Mouse (Mus musculus): ENCODE measurements at regions not wholly inside any gene's neighbourhood (a gene's known extent, or its start where the extent isn't known, plus 50 kb on each side); places are given as distances from the start of the nearest gene placed in this dataset.

DNA sequence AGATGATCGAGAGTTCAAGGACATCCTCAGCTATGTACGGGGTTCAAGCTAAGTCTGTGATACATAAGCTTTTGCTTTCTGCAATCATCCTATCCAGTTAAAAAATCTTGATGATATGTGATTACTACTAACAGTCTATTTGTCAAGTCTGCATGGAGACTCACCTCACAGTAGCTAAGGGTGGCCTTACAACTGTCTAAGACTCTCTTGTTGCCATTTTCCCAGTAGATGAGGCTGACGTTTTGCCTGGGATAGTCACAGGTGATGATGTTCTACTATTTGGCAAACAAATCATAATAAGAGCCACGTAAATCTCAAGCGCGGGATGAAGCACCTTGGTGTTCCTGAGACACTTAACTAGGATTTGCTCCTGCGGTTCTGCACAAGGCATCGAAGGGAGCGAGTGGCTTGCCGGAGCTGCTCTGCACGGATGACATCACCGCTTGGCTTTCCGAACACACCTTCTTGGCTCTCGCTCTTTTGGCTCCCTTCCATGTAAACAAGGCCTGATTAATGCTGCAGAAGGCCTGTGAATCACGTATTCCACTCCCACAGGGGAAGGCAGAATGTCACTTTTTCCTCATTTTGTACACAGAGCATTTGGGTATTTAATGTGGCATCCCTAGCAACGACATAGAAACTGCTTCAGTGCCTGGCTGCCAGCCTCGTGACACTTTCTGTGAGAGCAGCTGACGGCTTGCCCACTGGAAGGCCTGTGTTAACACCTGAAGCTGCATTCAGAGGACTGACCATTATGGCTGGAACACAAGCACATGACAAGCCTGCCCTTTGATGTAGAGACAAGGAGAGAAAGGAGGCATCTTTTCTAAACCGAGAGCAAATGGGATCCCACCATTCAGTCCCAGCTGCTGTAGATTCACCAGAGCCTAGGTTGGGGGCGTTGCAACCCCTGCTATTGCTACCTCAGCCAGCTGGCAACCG, 260.5 kb upstream of the 4930412O13Rik start:
- H3K27ac ChIP-seq (ENCODE audit: low read depth, low read length): no peak overlapping the region

GRCm38 (mm10) chr2:9623702-9624101, 257.4 kb upstream of the 4930412O13Rik start:
- Histone ChIP-seq H3K9ac (ENCODE audit: low read length) (no peak overlapping the region), H3K27me3 (ENCODE audit: control insufficient read depth, insufficient read depth, low read length) (no peaks in the 10 kb centered on the region), H3K4me1 (replicated peaks; ENCODE audit: control insufficient read depth, insufficient read depth, low read length) (no peaks in the 10 kb centered on the region), H3K4me3 (ENCODE audit: low read depth, low read length) (no peak overlapping the region), H3K4me2 (ENCODE audit: low read depth, low read length, severe bottlenecking) (no peak overlapping the region), H3K9me3 (ENCODE audit: control insufficient read depth, low read length) (no peaks in the 10 kb centered on the region), H3K36me3 (ENCODE audit: control insufficient read depth, insufficient read depth, low read length) (no peaks in the 10 kb centered on the region), H3K27ac (ENCODE audit: low read depth, low read length) (no peak overlapping the region)
- ATAC-seq (replicated peaks; ENCODE audit: low FRiP score) (no peak), DNase-seq (ENCODE audit: low spot score) (no peak)
- 87% methylated on average over 2 of the region's 2 CpGs for WGBS

More for the DNA sequence above, 260.5 kb upstream of the 4930412O13Rik start:
- Histone ChIP-seq H3K36me3 (ENCODE audit: control insufficient read depth, insufficient read depth, low read length) (no peaks in the 10 kb centered on the region), H3K9me3 (ENCODE audit: control insufficient read depth, low read length) (no peaks in the 10 kb centered on the region), H3K27me3 (ENCODE audit: control insufficient read depth, insufficient read depth, low read length) (no peaks in the 10 kb centered on the region), H3K9ac (ENCODE audit: low read length) (no peak overlapping the region), H3K4me1 (replicated peaks; ENCODE audit: control insufficient read depth, insufficient read depth, low read length) (no peaks in the 10 kb centered on the region), H3K4me2 (ENCODE audit: low read depth, low read length, severe bottlenecking) (no peak overlapping the region), H3K4me3 (ENCODE audit: low read depth, low read length) (no peak overlapping the region)
- DNase-seq (ENCODE audit: low spot score): no peak
- 85% methylated on average over 21 of the region's 21 CpGs for WGBS
- ATAC-seq (replicated peaks; ENCODE audit: low FRiP score): no peak

GRCm38 (mm10) chr2:9628026-9628425, 253.0 kb upstream of the 4930412O13Rik start:
- WGBS: 92% methylated on average over 3 of the region's 3 CpGs
- no peaks in the 10 kb centered on the region for H3K9me3 ChIP-seq (ENCODE audit: control insufficient read depth, low read length)
- ATAC-seq (replicated peaks; ENCODE audit: low FRiP score) (no peak), DNase-seq (ENCODE audit: low spot score) (no peak)
- H3K36me3 ChIP-seq (ENCODE audit: control insufficient read depth, insufficient read depth, low read length): no peaks in the 10 kb centered on the region
- no peak overlapping the region for H3K4me2 ChIP-seq (ENCODE audit: low read depth, low read length, severe bottlenecking)
- H3K4me3 ChIP-seq (ENCODE audit: low read depth, low read length): no peak overlapping the region
- peaks cover 2% of the 10 kb centered on the region for H3K4me1 ChIP-seq (replicated peaks; ENCODE audit: control insufficient read depth, insufficient read depth, low read length)
- H3K9ac ChIP-seq (ENCODE audit: low read length): no peak overlapping the region
- no peak overlapping the region for H3K27ac ChIP-seq (ENCODE audit: low read depth, low read length)
- H3K27me3 ChIP-seq (ENCODE audit: control insufficient read depth, insufficient read depth, low read length): no peaks in the 10 kb centered on the region

- peak; percentile 47; the same call in 1 of the 2 replicates for ATAC-seq (replicated peaks; ENCODE audit: low FRiP score)
- Histone ChIP-seq H3K36me3 (ENCODE audit: control insufficient read depth, insufficient read depth, low read length) (no peaks in the 10 kb centered on the region), H3K9me3 (ENCODE audit: control insufficient read depth, low read length) (no peaks in the 10 kb centered on the region), H3K27me3 (ENCODE audit: control insufficient read depth, insufficient read depth, low read length) (no peaks in the 10 kb centered on the region), H3K4me3 (ENCODE audit: low read depth, low read length) (peak overlapping the region; percentile 7; the same call in 1 of the 2 replicates), H3K4me1 (replicated peaks; ENCODE audit: control insufficient read depth, insufficient read depth, low read length) (peaks cover 4% of the 10 kb centered on the region), H3K27ac (ENCODE audit: low read depth, low read length) (no peak overlapping the region), H3K9ac (ENCODE audit: low read length) (no peak overlapping the region), H3K4me2 (ENCODE audit: low read depth, low read length, severe bottlenecking) (peak overlapping the region; percentile 38)
- 12% methylated on average over 15 of the region's 15 CpGs for WGBS
- no peak for DNase-seq (ENCODE audit: low spot score)
Measured at GRCm38 (mm10) chr2:9632719-9633446, 248.2 kb upstream of the 4930412O13Rik start.

DNA sequence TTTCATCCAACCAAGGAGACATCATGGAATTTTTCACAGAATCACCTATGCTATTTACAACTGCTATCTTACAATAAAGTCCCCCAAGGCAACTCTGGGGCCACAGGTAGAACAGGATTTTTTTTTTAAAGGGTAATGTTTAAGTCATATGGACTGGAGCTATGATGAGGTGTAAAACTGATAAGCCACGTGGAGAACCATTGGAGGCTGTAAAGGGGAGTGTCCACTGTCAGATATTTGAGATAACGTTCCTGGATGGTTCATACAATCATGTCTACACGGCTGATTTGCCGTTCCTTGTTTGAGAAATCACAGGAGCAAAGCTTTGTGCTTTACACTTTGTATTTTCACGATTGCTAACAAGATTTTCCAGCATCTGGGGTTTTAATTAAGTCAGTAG, 241.8 kb upstream of the 4930412O13Rik start:
- DNase-seq (ENCODE audit: low spot score): no peak
- ATAC-seq (replicated peaks; ENCODE audit: low FRiP score): no peak

GRCm38 (mm10) chr2:9641629-9642028, 239.4 kb upstream of the 4930412O13Rik start:
- Histone ChIP-seq H3K27me3 (ENCODE audit: control insufficient read depth, insufficient read depth, low read length) (no peaks in the 10 kb centered on the region), H3K4me2 (ENCODE audit: low read depth, low read length, severe bottlenecking) (no peak overlapping the region), H3K9me3 (ENCODE audit: control insufficient read depth, low read length) (no peaks in the 10 kb centered on the region), H3K4me1 (replicated peaks; ENCODE audit: control insufficient read depth, insufficient read depth, low read length) (no peaks in the 10 kb centered on the region), H3K9ac (ENCODE audit: low read length) (no peak overlapping the region), H3K36me3 (ENCODE audit: control insufficient read depth, insufficient read depth, low read length) (no peaks in the 10 kb centered on the region), H3K4me3 (ENCODE audit: low read depth, low read length) (no peak overlapping the region), H3K27ac (ENCODE audit: low read depth, low read length) (no peak overlapping the region)
- ATAC-seq (replicated peaks; ENCODE audit: low FRiP score) (no peak), DNase-seq (ENCODE audit: low spot score) (no peak)
- 65% methylated on average over 7 of the region's 7 CpGs for WGBS

More for the DNA sequence above, 241.8 kb upstream of the 4930412O13Rik start:
- Histone ChIP-seq H3K4me2 (ENCODE audit: low read depth, low read length, severe bottlenecking) (no peak overlapping the region), H3K36me3 (ENCODE audit: control insufficient read depth, insufficient read depth, low read length) (no peaks in the 10 kb centered on the region), H3K4me3 (ENCODE audit: low read depth, low read length) (no peak overlapping the region), H3K4me1 (replicated peaks; ENCODE audit: control insufficient read depth, insufficient read depth, low read length) (no peaks in the 10 kb centered on the region), H3K9ac (ENCODE audit: low read length) (no peak overlapping the region), H3K9me3 (ENCODE audit: control insufficient read depth, low read length) (no peaks in the 10 kb centered on the region), H3K27ac (ENCODE audit: low read depth, low read length) (no peak overlapping the region), H3K27me3 (ENCODE audit: control insufficient read depth, insufficient read depth, low read length) (no peaks in the 10 kb centered on the region)
- WGBS: 32% methylated on average over 5 of the region's 5 CpGs

DNA sequence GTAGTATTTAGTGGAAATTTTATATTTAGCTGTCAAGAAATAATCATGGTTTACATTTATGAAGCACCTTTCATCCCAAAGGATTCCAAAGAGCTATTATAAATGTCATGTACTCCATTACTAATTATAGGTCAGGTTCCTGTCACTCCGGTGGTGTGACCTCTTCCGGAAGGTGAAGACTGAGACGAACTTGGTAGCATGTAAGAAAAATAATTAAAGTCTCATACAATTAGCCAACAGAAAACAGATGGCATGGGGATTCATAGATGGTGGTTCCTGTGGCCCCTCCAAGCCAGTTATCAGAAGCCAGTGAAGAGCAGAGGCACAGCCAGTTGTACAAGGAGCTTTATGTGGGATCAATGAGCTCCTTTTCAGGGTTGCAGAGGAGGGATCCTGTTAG, 238.6 kb upstream of the 4930412O13Rik start:
- Histone ChIP-seq H3K4me1 (replicated peaks; ENCODE audit: control insufficient read depth, insufficient read depth, low read length) (0 out of 2 replicates have a peak, but pooled peaks cover 1% of the 10 kb centered on the region), H3K9me3 (ENCODE audit: control insufficient read depth, low read length) (no peaks in the 10 kb centered on the region), H3K4me2 (ENCODE audit: low read depth, low read length, severe bottlenecking) (no peak overlapping the region), H3K27me3 (ENCODE audit: control insufficient read depth, insufficient read depth, low read length) (no peaks in the 10 kb centered on the region), H3K36me3 (ENCODE audit: control insufficient read depth, insufficient read depth, low read length) (no peaks in the 10 kb centered on the region), H3K4me3 (ENCODE audit: low read depth, low read length) (no peak overlapping the region), H3K27ac (ENCODE audit: low read depth, low read length) (no peak overlapping the region), H3K9ac (ENCODE audit: low read length) (no peak overlapping the region)
- ATAC-seq (replicated peaks; ENCODE audit: low FRiP score) (no peak), DNase-seq (ENCODE audit: low spot score) (no peak)
- WGBS: 75% methylated on average over 3 of the region's 3 CpGs

- H3K9me3 ChIP-seq (ENCODE audit: control insufficient read depth, low read length): no peaks in the 10 kb centered on the region
- 0 out of 2 replicates have a peak, but pooled peaks cover 1% of the 10 kb centered on the region for H3K4me1 ChIP-seq (replicated peaks; ENCODE audit: control insufficient read depth, insufficient read depth, low read length)
- no peak overlapping the region for H3K27ac ChIP-seq (ENCODE audit: low read depth, low read length)
- ATAC-seq (replicated peaks; ENCODE audit: low FRiP score): no peak
- 56% methylated on average over 3 of the region's 3 CpGs for WGBS
- no peak overlapping the region for H3K9ac ChIP-seq (ENCODE audit: low read length)
- no peak for DNase-seq (ENCODE audit: low spot score)
- no peaks in the 10 kb centered on the region for H3K27me3 ChIP-seq (ENCODE audit: control insufficient read depth, insufficient read depth, low read length)
- no peak overlapping the region for H3K4me2 ChIP-seq (ENCODE audit: low read depth, low read length, severe bottlenecking)
- H3K36me3 ChIP-seq (ENCODE audit: control insufficient read depth, insufficient read depth, low read length): no peaks in the 10 kb centered on the region
- H3K4me3 ChIP-seq (ENCODE audit: low read depth, low read length): no peak overlapping the region
Measured at GRCm38 (mm10) chr2:9646466-9646865, 234.6 kb upstream of the 4930412O13Rik start.

All from forebrain, embryonic 11.5 days (tissue).